Mouse (Mus musculus) testis, postnatal 14 days (tissue): ENCODE results near the gene Dock4.

Experiments
- DNase-seq: peaks from one replicate; pipeline ENCODE4 v3.0.0; 2021; ENCODE audit warnings: low spot score

The Dock4 gene

GRCm38 (mm10) chr12:40655861-40656260 is 210.1 kb downstream of the Dock4 start:
- DNase-seq: no peak

- DNase-seq: no peak
These were observed 210.7 kb downstream of the Dock4 start for GRCm38 (mm10) chr12:40656438-40656837.

GRCm38 (mm10) chr12:40657229-40657885 is 211.6 kb downstream of the Dock4 start:
- no peak for DNase-seq

GRCm38 (mm10) chr12:40659689-40660088 is 213.9 kb downstream of the Dock4 start:
- DNase-seq: no peak

GRCm38 (mm10) chr12:40669460-40669859 is 223.7 kb downstream of the Dock4 start:
- DNase-seq: no peak

DNA sequence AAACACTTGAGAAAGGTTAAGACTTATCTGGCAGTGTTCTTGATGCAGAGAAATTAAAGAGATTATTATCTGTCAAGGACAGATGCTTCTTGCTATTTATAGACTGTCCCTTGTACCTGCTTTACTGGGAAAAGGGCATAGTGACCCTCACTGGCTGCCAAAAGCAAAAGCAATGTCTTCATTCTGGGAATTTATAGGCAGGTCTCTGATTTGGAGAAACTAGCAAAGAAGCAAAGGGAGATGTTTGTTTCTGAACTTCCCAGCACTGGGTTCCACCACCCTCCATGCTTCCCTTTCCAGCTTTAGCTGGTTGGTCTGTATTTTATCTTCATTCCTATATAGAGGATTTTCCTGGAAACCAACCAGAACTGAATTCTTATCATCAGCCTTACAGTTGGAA is 225.0 kb downstream of the Dock4 start:
- DNase-seq: no peak

GRCm38 (mm10) chr12:40679713-40680112 is 234.0 kb downstream of the Dock4 start:
- no peak for DNase-seq

DNA sequence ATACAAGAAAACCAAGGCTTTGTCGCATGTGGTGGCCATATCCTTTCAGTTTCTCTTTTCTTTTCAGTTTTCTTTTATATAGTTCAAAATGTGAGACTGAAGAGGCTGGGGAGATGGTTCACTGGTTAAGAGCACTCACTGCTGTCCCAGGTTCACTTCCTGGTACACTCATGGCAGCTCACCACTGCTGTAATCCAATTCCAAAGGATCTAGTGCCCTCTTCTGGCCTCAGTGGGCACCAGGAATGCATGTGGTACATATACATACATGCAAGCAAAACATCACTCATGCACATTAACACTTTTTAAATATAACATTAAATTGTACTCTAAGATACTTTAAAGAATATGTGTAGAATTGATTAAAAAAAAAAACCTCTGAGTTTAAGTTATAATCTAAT is 234.8 kb downstream of the Dock4 start:
- DNase-seq: no peak

- no peak for DNase-seq
These were observed 245.7 kb downstream of the Dock4 start for GRCm38 (mm10) chr12:40691444-40691843.

- DNase-seq: no peak
These were observed 248.4 kb downstream of the Dock4 start for GRCm38 (mm10) chr12:40694082-40694721.

DNA sequence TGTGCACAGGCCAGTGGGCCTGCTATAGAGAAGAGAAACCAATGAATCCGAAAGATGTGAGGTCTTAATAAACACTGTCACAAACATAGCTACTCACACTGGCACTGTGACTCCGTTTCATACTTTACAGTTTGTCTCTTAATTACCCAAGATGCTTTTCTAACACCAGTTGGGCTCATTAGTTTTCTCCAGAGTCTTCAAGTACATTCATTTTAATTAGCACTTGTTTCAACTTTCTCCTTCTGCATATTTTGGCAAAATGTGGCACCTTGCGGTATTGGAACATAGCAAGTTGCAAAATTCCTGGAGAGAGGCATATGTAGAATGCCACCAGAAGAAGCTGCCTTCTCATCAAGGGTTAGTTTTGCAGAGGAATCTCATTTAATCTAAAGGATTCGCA is 252.6 kb downstream of the Dock4 start:
- DNase-seq: no peak

GRCm38 (mm10) chr12:40702233-40702792 is 256.6 kb downstream of the Dock4 start:
- no peak for DNase-seq

DNA sequence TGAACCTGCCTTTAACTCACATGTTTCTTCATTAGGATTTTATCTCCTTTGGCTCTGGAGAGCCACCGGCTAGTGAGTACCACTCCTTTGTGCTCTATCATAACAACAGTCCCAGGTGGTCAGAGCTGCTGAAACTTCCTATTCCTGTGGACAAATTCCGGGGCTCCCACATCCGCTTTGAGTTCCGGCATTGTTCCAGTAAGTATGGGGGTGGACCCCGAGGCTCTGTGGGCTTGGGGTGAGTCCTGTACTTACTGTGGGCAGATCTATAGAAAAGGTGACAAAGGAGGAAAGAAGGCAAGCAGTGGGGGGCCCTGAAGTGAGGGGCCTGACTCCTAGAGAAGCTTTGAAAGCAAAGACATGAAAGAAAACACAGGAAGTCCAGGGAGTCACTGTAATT is 258.5 kb downstream of the Dock4 start:
- no peak for DNase-seq

- no peak for DNase-seq
These were observed 261.4 kb downstream of the Dock4 start for GRCm38 (mm10) chr12:40707108-40707507.

GRCm38 (mm10) chr12:40709094-40709493 is 263.3 kb downstream of the Dock4 start:
- no peak for DNase-seq

- DNase-seq: no peak
These were observed 266.5 kb downstream of the Dock4 start for GRCm38 (mm10) chr12:40712235-40712634.

DNA sequence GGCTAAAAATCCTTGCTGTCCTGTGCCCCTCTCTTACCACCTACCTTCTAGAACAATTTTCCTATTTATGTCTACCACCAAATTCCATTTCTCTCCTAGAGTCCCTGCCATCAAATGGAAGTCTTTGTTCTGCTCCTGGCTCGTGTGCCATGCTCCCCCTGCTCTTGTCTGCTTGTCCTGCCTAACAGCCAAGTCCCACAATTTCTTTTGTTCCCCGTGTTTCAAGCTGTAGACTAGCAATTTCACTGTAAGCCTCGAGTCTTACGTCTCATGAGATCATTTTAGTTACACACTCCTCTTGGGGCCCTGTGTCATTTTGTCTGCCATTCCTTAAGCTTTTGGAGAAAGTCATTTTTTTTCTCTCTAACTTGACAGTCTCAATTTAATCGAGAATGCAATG is 268.5 kb downstream of the Dock4 start:
- DNase-seq: no peak

DNA sequence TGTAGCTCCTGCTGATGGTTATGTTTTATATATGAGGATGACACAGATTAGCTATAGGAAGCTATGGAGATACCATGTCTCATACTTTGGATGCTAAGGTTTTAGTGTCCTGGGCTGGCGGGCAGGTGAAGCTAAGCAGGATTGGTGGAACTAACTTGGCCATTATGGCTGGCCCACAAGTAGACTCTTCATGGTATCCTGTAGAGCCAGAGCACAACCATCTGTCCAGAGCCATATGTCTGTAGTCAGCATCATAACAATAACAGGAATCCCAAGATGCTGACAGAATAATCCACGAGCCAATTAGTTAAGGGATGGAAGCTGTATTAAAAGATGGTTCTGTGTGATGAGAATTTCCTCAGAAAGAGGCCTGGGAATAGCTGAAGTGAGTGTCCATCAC is 269.4 kb downstream of the Dock4 start:
- DNase-seq: no peak

GRCm38 (mm10) chr12:40728373-40728772 is 282.6 kb downstream of the Dock4 start:
- DNase-seq: no peak

DNA sequence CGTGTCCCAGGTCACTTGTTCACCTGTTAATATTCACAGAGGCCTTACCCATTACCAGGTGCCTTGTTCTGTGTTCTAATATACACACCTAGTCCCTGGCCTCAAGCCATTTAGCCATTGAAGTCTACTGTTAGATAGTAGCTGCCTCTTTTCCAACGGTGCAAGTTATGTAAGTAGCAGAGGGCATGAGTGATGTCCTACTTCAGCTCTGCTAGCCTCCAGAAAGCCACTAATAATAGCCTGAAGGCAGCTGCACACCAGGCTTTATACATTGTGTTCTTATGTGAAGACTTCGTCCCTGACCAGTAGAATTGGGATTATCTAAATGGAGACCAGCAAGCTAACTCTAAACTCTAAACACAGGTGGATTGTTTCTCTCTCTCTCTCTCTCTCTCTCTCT is 285.0 kb downstream of the Dock4 start:
- DNase-seq: no peak

GRCm38 (mm10) chr12:40745501-40745900 is 299.7 kb downstream of the Dock4 start:
- no peak for DNase-seq

GRCm38 (mm10) chr12:40746081-40746480 is 300.3 kb downstream of the Dock4 start:
- no peak for DNase-seq

DNA sequence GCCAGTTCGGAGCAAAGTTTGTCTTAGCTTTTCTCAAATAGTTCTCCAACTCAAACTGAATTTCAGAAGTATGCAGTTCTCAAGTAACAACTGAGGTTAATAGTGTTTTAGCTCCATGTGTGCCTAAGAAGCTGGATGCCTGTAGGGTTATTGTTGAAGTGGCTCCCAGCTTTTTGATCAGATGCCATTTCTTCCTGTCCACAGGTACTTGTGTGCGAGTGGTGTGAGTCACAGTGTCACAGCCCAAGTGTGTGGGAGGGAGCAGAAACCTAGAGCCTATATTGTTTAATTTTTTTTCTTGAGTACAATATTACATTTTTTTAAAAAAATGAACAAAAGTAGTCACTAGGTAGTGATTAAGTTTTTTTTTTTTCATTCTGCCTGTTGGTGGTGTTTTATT is 313.5 kb downstream of the Dock4 start:
- no peak for DNase-seq
